In the genomic region with DNA sequence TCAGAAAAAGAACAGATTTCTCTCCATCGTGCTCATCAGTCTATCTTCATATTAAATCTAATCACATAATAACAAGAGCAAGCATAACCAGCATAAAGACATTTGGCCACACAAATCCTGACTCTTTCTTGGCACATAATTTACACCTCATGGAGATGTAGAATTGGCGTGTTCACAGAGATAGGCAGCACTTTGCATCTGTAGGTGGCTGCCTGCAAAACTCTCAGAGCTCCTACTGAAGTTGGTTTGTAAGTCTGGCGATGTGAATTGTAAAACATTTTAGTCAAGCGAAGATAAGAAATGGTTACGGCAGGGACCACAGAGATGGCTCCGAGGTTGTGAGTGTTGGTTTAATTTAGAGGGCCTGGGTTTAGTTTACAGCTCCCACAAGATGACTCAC, we compare ENCODE assay signal across 12 mouse cellular contexts.
"Had no signal": no experiment of that assay in that cellular context is flagged by ENCODE, and none has a peak within 500 bp of the region (broad histone marks: within the 10 kb centered on the region; RNA-seq: fewer than 3 reads in every experiment).

No protein-coding gene starts in this region.

- DNase-seq: kidney, adult 11 months; kidney, adult 8-10 months; kidney, postnatal 10 days; kidney, postnatal 36 days; layer of hippocampus, adult 9-11 months; liver, embryonic 13.5 days; lung, adult 2 months; lung, postnatal 14 days; lung, postnatal 4 days; midbrain, embryonic 14.5 days; thymus, adult 18-20 months; thymus, postnatal 36 days had no signal
